Mouse (Mus musculus): ENCODE measurements around the gene Hoxa11. TPM values are rescaled to one million over a fixed set of nuclear protein-coding genes. Genes with fewer than 3 reads are reported as not detected.
A peak's percentile ranks its signal among the peaks of the same experiment; 100 is the strongest.

Gene Hoxa11
- polyA plus RNA-seq, 1 experiment from 2014 or later: 34.8 TPM

DNA sequence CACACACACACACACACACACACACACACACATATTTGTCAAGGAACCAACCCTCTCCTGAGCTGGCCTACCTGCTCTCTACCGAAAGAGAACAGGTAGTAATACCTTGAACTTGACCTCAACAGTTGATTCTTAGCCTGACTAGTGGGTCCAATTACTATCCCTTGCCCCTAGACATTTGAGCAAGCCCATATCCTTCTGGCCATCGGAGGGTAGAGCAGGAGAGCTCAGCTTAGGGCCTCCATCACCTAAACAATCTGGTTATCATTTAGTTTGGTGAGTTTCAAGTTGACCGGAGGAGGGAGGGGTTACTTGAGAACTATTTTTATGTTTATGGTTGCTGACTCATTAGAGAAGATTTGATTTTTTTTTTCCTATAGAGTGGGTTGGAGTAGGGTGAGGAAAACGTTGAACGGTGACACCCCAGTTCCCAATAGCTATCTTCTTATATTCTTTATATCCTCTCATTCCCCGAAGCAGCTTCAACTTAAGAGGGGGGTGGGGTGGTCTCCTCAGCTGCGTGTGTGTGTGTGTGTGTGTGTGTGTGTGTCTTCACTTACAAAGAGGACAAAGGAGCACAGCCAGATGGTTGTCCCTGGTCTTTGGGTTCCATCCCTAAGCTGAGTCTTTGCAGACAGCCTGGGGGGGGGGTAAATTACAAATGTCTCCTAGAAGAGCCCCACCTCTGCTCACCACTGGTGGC is 5.7 kb upstream of the Hoxa11 start:
- H3K27ac ChIP-seq: no peak overlapping the region
- H3K4me1 ChIP-seq: peaks cover 44% of the 10 kb centered on the region
- 40% methylated on average over 7 of the region's 7 CpGs for WGBS
- no peaks in the 10 kb centered on the region for H3K9me3 ChIP-seq (replicated peaks)
- no peak overlapping the region for H3K4me2 ChIP-seq
- no peak overlapping the region for H3K4me3 ChIP-seq (replicated peaks)
- H3K27me3 ChIP-seq: peaks cover 71% of the 10 kb centered on the region
- H3K36me3 ChIP-seq: no peaks in the 10 kb centered on the region
- H3K9ac ChIP-seq: no peak overlapping the region
- ATAC-seq (replicated peaks; ENCODE audit: low FRiP score): no peak

DNA sequence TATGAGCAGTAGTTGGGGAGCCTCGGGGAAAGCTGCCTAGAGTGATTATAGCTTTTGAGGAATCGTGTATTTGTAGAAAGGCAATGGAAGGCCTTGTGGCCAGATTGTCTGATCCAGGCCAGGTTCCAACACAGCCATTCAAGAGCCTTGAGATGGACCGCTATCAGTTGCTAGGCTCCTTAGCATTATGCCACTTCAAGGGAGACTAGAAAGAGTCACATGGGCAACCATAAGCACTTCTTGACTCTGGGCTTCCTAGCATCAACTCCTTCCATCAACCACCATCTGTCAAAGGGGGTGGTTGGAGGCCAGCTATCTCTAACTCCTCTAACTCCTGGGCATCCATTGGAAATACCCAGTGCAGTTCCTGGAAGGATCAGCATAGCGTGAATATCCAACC is 4.2 kb upstream of the Hoxa11 start:
- Histone ChIP-seq H3K36me3 (no peaks in the 10 kb centered on the region), H3K9me3 (replicated peaks) (no peaks in the 10 kb centered on the region), H3K27ac (peak overlapping the region; percentile 86; the same call in 1 of the 2 replicates), H3K4me2 (peak overlapping the region; percentile 74), H3K9ac (0 out of 2 replicates have a peak overlapping the region, but pooled peaks have one; percentile 42), H3K4me3 (replicated peaks) (peak overlapping the region; percentile 39), H3K27me3 (peaks cover 58% of the 10 kb centered on the region), H3K4me1 (peaks cover 47% of the 10 kb centered on the region)
- no peak for ATAC-seq (replicated peaks; ENCODE audit: low FRiP score)
- WGBS: 32% methylated on average over 4 of the region's 4 CpGs

DNA sequence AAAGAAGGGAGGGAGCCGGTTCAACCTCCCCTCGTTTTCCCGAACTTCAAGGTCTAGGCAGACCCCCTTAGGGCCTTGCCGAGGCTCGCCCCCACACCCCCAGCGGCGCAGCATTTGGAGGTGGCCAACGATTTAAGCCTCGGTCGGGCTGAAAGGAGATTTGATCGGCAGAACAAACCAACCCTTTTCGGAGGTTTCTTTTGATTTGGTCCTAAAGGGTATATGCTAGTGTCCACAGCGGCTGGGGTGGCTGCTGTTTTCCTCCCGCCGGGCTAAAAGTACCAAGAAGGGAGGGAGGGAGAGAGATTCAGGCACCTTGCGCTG is 3.8 kb upstream of the Hoxa11 start:
- Histone ChIP-seq H3K9me3 (replicated peaks) (no peaks in the 10 kb centered on the region), H3K27ac (peak overlapping the region; percentile 86), H3K27me3 (peaks cover 57% of the 10 kb centered on the region), H3K4me2 (peak overlapping the region; percentile 74), H3K4me1 (peaks cover 47% of the 10 kb centered on the region), H3K9ac (peak overlapping the region; percentile 42), H3K4me3 (replicated peaks) (peak overlapping the region; percentile 39), H3K36me3 (no peaks in the 10 kb centered on the region)
- 5% methylated on average over 16 of the region's 16 CpGs for WGBS
- no peak for ATAC-seq (replicated peaks; ENCODE audit: low FRiP score)

DNA sequence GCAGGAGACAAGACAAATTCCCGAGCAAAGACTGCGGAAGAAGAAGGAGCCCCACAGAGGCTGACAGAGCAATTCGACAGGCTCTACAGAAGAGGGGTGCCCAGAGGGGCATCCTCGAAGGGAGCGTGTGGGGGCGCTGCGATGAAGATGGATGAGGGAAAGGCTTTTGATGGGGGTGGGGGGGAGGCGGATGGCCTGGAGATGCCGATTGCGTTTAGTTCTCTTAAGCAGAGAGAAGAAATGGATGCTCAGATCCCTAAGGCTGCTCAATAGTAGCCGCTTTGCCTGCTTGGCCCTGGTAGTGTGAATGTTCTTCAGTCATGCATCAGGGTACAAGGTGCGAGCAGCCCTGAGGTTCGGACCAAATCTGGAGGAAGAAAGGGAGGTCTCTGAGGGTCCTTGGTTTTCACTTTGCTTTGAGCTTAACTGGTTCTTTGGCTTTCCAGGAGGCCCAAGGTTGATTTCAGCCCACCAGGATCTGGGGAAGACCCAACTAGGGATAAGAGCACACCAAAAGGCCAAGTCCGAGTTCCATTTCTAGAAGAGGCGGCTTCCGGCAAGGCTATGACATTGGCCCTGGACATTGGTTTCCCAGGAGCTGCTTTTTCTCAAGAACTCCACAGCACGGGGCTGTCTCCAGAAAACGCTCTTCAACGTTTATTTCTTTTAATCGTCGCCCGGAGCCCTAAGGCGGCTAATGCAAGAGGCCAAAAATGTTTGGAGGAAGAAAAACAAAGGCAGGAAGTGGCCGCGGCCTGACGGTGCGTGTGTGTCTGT is 3.2 kb upstream of the Hoxa11 start:
- H3K27ac ChIP-seq: peak overlapping the region; percentile 86
- no peaks in the 10 kb centered on the region for H3K9me3 ChIP-seq (replicated peaks)
- H3K27me3 ChIP-seq: peaks cover 52% of the 10 kb centered on the region
- H3K4me2 ChIP-seq: peak overlapping the region; percentile 74
- H3K4me3 ChIP-seq (replicated peaks): peak overlapping the region; percentile 39
- WGBS: 5% methylated on average over 27 of the region's 27 CpGs
- no peaks in the 10 kb centered on the region for H3K36me3 ChIP-seq
- ATAC-seq (replicated peaks; ENCODE audit: low FRiP score): no peak
- peak overlapping the region; percentile 42 for H3K9ac ChIP-seq
- peaks cover 43% of the 10 kb centered on the region for H3K4me1 ChIP-seq

DNA sequence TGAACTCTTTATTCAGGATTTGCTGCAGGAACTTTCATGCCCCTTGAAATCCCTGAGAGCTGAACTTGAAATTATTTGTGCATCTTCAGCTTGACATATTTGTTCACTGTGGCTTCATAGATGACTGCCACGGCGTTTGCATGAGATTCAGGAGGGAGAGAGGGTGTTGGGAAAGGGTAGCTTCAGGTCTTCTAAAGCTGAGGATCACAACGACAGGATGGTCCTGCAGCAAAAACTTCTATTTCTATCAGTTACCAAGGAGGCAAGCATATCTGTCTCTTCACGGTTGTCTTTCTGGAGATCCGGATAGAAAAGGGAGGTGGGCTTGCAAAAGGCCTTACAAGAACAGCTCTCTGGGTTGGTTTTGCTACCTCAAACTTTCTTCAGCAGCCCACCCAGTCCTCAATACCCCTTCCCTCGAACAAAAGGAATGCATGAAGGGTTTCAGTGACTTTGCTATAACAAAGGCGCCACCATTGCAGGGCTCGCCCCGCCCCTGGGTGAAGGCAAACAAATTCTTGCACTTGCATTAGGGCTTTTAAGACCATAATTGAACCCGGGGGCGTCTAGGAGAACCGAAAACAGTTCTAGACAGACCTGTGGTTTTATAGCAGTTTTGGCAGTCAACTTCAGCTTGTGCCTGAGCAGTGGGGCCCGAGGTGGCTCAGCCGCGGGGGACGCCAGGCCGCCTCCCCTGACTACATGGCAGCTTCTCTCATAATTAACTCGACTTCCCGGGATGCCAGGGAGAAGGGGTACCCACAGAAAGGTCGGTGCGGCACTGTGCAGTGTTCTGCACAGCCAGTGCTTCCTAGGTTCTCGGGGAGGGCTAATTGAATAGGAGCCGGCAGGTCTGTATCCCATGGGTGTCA is 2.4 kb upstream of the Hoxa11 start:
- Histone ChIP-seq H3K36me3 (no peaks in the 10 kb centered on the region), H3K4me3 (replicated peaks) (peak overlapping the region; percentile 39), H3K9me3 (replicated peaks) (no peaks in the 10 kb centered on the region), H3K4me1 (peaks cover 43% of the 10 kb centered on the region), H3K27me3 (peaks cover 53% of the 10 kb centered on the region), H3K4me2 (peak overlapping the region; percentile 74), H3K27ac (peak overlapping the region; percentile 86), H3K9ac (peak overlapping the region; percentile 42)
- no peak for ATAC-seq (replicated peaks; ENCODE audit: low FRiP score)
- WGBS: 5% methylated on average over 23 of the region's 23 CpGs

DNA sequence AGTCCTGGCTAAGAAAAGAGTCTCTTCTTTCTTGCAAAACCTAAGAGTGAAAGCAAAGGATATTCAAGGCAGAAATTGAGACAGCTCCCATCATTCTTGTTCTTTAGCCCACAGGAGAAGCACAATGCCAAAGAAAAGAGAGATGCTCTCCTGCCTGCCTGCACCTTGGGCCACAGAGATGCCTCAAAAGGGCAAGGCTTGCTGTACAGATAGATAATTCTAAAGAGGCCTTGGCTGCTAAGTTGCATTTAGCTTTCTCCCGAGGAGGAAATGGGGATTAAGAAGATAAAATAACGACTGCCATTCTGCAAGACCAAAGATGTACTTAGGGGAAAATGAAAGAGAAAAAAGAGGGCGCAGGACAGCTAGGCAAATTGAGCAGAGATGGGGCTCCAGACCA is 1.3 kb upstream of the Hoxa11 start:
- peak overlapping the region; percentile 74 for H3K4me2 ChIP-seq
- WGBS: 7% methylated on average over 3 of the region's 3 CpGs
- H3K4me1 ChIP-seq: peaks cover 44% of the 10 kb centered on the region
- peaks cover 45% of the 10 kb centered on the region for H3K27me3 ChIP-seq
- no peaks in the 10 kb centered on the region for H3K9me3 ChIP-seq (replicated peaks)
- H3K4me3 ChIP-seq (replicated peaks): peak overlapping the region; percentile 74
- ATAC-seq (replicated peaks; ENCODE audit: low FRiP score): no peak
- peak overlapping the region; percentile 95 for H3K27ac ChIP-seq
- H3K9ac ChIP-seq: peak overlapping the region; percentile 81
- H3K36me3 ChIP-seq: no peaks in the 10 kb centered on the region

DNA sequence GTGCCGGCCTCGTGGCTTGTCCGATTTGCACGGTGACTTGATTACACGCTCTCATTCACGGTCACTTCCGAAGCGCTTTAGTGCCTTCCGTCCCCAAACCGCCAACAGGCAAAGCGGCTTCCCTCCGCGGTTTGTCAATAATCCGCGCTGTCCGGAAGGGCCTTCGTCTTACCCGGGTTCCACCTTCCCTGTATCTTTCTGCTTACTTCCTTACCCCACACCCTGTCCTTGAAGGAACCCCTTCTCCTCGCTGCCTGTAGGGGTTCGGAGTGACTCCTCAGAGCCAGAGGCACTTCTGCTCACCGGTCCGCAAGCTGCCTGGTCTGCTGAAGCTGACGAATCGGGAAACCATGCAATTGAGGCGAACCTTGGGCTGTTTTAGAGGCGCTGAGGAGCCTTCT is 793 bp upstream of the Hoxa11 start:
- peak overlapping the region; percentile 74 for H3K4me2 ChIP-seq
- peak overlapping the region; percentile 81 for H3K9ac ChIP-seq

DNA sequence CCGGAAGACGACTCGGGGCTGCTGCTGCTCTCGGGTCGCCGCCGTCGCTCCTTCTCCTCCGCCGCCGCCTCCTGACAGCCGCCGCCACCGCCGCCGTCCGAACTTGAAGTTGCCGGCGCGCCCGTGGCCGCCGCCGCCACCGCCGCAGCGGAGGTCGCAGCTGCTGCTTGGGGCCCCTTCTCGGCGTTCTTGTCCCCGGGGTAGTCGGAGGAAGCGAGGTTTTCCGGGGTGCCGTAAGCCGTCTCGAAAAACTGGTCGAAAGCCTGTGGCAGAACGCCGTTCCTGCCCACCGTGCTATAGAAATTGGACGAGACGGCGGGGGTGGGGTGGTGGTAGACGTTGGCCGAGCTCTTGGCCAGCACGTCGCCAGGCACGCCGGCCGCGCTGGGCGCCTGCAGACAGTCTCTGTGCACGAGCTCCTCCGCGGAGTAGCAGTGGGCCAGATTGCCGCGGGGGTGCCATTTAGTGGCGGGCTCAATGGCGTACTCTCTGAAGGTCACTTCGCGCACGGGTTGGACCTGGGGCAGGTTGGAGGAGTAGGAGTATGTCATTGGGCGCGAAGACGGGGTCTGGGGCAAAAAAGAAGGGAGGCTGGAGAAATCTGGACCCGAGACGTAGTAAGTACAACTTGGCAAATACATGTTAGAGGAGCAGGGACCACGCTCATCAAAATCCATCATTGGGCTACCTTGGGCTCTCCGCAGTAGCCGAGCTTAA is 412 bp downstream of the Hoxa11 start:
- no peaks in the 10 kb centered on the region for H3K36me3 ChIP-seq
- H3K27ac ChIP-seq: peak overlapping the region; percentile 95
- H3K9me3 ChIP-seq (replicated peaks): no peaks in the 10 kb centered on the region
- WGBS: under 1% methylated on average over 71 of the region's 71 CpGs
- peak overlapping the region; percentile 74 for H3K4me3 ChIP-seq (replicated peaks)
- peaks cover 61% of the 10 kb centered on the region for H3K4me1 ChIP-seq
- peak overlapping the region; percentile 81 for H3K9ac ChIP-seq
- peaks cover 35% of the 10 kb centered on the region for H3K27me3 ChIP-seq
- H3K4me2 ChIP-seq: peak overlapping the region; percentile 74
- 0 out of 2 replicates have a peak, but pooled peaks have one; percentile 5 for ATAC-seq (replicated peaks; ENCODE audit: low FRiP score)

More for the DNA sequence above, 793 bp upstream of the Hoxa11 start:
- no peak for ATAC-seq (replicated peaks; ENCODE audit: low FRiP score)
- H3K4me1 ChIP-seq: peaks cover 49% of the 10 kb centered on the region
- H3K4me3 ChIP-seq (replicated peaks): peak overlapping the region; percentile 74
- H3K36me3 ChIP-seq: no peaks in the 10 kb centered on the region
- H3K27ac ChIP-seq: peak overlapping the region; percentile 95
- under 1% methylated on average over 26 of the region's 26 CpGs for WGBS
- H3K9me3 ChIP-seq (replicated peaks): no peaks in the 10 kb centered on the region
- peaks cover 44% of the 10 kb centered on the region for H3K27me3 ChIP-seq

DNA sequence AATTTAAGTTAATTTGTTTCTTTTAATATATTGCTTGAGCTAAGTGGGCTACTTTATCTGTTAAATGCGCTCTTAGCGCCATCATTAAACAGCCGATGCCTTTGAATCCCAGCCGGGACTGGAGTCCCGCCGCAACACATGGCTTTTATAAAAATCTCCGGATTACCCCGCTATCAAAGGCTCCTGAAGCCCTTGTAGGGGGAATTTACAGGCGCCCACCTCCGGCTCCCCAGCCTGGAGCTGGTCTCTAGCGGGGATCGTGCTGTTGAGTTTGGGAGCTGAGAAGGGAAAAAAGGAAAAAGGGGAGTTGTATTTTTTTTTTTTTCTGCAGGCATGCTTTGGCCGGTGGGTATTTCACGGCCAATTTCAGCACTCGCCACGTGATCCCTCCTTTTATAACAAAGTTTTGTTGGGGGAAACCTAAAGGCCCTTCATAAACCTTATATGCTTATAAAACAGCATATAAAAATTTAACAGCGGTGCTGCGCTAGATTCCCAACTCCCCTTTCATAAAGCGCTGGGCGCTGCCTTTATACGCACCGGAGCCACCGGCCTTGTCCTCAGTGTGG is 1.1 kb downstream of the Hoxa11 start:
- H3K4me3 ChIP-seq (replicated peaks): peak overlapping the region; percentile 74
- H3K9ac ChIP-seq: peak overlapping the region; percentile 81

DNA sequence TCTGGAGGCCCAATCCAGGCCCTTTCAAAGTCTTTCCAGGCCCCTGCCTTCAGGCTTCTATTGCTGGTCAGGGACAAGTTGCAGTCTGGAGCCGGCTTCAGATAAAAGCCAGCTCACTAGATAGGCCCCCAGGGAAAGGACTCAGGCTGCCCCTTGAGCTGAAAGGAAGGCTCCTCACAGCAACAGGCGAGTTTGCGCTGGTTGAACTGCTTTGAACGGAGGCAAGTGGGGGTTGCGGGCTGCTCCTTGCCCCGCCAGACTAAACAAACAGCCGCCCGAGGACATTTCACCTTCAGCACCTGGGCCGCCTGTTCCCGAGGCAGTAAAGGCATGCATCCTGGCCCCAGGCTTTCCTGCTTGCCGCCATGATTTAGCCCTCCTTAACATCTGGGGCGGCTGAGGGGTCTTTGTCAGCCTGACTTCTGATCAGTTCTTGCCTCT is 1.9 kb downstream of the Hoxa11 start:
- Histone ChIP-seq H3K9ac (peak overlapping the region; percentile 81), H3K4me3 (replicated peaks) (peak overlapping the region; percentile 74), H3K4me1 (peaks cover 47% of the 10 kb centered on the region), H3K9me3 (replicated peaks) (no peaks in the 10 kb centered on the region), H3K36me3 (no peaks in the 10 kb centered on the region), H3K27me3 (peaks cover 28% of the 10 kb centered on the region), H3K27ac (peak overlapping the region; percentile 95), H3K4me2 (peak overlapping the region; percentile 74)
- 4% methylated on average over 12 of the region's 12 CpGs for WGBS
- ATAC-seq (replicated peaks; ENCODE audit: low FRiP score): no peak

More for the DNA sequence above, 1.1 kb downstream of the Hoxa11 start:
- Histone ChIP-seq H3K27me3 (peaks cover 34% of the 10 kb centered on the region), H3K4me2 (peak overlapping the region; percentile 74), H3K9me3 (replicated peaks) (no peaks in the 10 kb centered on the region), H3K4me1 (peaks cover 56% of the 10 kb centered on the region), H3K36me3 (no peaks in the 10 kb centered on the region), H3K27ac (peak overlapping the region; percentile 95)
- WGBS: 2% methylated on average over 23 of the region's 23 CpGs
- no peak for ATAC-seq (replicated peaks; ENCODE audit: low FRiP score)

DNA sequence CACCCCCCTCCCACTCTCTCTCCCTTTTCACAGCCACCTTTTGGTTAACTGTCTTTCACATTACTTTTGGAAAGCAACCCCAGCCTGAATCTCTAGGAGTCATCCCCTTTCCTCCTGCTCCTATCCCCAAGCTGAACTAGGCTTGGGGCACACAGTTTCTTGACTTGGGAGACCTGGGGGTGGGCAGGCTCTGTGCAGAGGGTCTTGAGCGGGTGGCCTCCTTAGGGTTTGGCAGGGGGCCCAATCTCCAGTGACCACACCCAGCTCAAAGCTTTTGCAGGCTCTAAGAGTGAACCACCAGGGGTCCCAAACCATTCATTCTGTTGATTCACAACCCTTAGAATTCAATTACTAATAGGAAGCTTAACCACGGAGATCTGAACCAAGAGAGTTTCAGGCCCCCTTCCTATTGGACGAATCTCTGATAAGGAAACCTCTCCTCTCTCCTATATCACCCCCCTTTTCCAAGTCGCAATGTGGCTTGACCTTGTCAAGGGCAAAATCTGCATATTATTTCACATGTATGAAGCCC is 2.7 kb downstream of the Hoxa11 start:
- Histone ChIP-seq H3K36me3 (no peaks in the 10 kb centered on the region), H3K27me3 (peaks cover 24% of the 10 kb centered on the region), H3K4me1 (peaks cover 40% of the 10 kb centered on the region), H3K9me3 (replicated peaks) (no peaks in the 10 kb centered on the region), H3K4me2 (peak overlapping the region; percentile 74), H3K9ac (peak overlapping the region; percentile 81), H3K27ac (peak overlapping the region; percentile 95), H3K4me3 (replicated peaks) (peak overlapping the region; percentile 74)
- WGBS: 19% methylated on average over 4 of the region's 4 CpGs
- ATAC-seq (replicated peaks; ENCODE audit: low FRiP score): no peak

Measured in kidney, embryonic 15.5 days (tissue).